Mouse (Mus musculus) frontal cortex, postnatal 25 days (tissue): ENCODE data around the gene Rab3ip.

ENCODE experiments used
- DNase-seq, 2 experiments: peaks; one replicate each; pipeline ENCODE4 v3.0.0; 2022; ENCODE audit warnings: low spot score in 2 of 2

Gene Rab3ip

GRCm38 (mm10) chr10:116919368-116920317 lies 30.9 kb downstream of the Rab3ip start:
- no peak for DNase-seq

GRCm38 (mm10) chr10:116916581-116916980 lies 34.0 kb downstream of the Rab3ip start:
- DNase-seq, result no peak

- DNase-seq, result no peak
These were observed 35.3 kb downstream of the Rab3ip start for GRCm38 (mm10) chr10:116915286-116915685.

GRCm38 (mm10) chr10:116914586-116914985 lies 36.0 kb downstream of the Rab3ip start:
- DNase-seq, result no peak

GRCm38 (mm10) chr10:116913647-116914273 lies 36.8 kb downstream of the Rab3ip start:
- DNase-seq, result no peak

- no peak for DNase-seq
These were observed 37.7 kb downstream of the Rab3ip start for GRCm38 (mm10) chr10:116912850-116913249.

GRCm38 (mm10) chr10:116908901-116909642 lies 41.5 kb downstream of the Rab3ip start:
- no peak for DNase-seq

GRCm38 (mm10) chr10:116906794-116907193 lies 43.8 kb downstream of the Rab3ip start:
- DNase-seq, result no peak

GRCm38 (mm10) chr10:116904503-116904908 lies 46.1 kb downstream of the Rab3ip start:
- no peak for DNase-seq

GRCm38 (mm10) chr10:116896336-116897177 lies 54.0 kb downstream of the Rab3ip start, which contains the start of gene Myrfl:
TSS of gene Myrfl (minus strand) at chr10:116896919.
- no peak for DNase-seq

- DNase-seq, result no peak
These were observed 55.3 kb downstream of the Rab3ip start for GRCm38 (mm10) chr10:116895108-116895833.

GRCm38 (mm10) chr10:116894540-116894939 lies 56.0 kb downstream of the Rab3ip start:
- no peak for DNase-seq

GRCm38 (mm10) chr10:116893753-116894152 lies 56.8 kb downstream of the Rab3ip start:
- peak in 1 of 2 experiments; percentile 18 for DNase-seq

GRCm38 (mm10) chr10:116890587-116890986 lies 60.0 kb downstream of the Rab3ip start:
- no peak for DNase-seq

GRCm38 (mm10) chr10:116884552-116884951 lies 66.0 kb downstream of the Rab3ip start:
- no peak for DNase-seq

GRCm38 (mm10) chr10:116883531-116883930 lies 67.0 kb downstream of the Rab3ip start:
- DNase-seq, result no peak

- no peak for DNase-seq
These were observed 73.1 kb downstream of the Rab3ip start for GRCm38 (mm10) chr10:116877436-116877835.

- no peak for DNase-seq
These were observed 76.1 kb downstream of the Rab3ip start for GRCm38 (mm10) chr10:116874490-116874889.

GRCm38 (mm10) chr10:116872016-116872410 lies 78.6 kb downstream of the Rab3ip start:
- no peak for DNase-seq

- DNase-seq, result no peak
These were observed 79.1 kb downstream of the Rab3ip start for GRCm38 (mm10) chr10:116871329-116872015.
